Mouse (Mus musculus): ENCODE measurements at regions not wholly inside any gene's neighbourhood (a gene's known extent, or its start where the extent isn't known, plus 50 kb on each side); places are given as distances from the start of the nearest gene placed in this dataset.
"Not testable (repeated sequence)": the region's sequence is repeated elsewhere in the genome, so short reads cannot be mapped to it uniquely, and the experiment has no call there.

- no peak for DNase-seq (ENCODE audit: low read depth, low spot score)
These were observed 162.1 kb downstream of the Trib2 start for GRCm38 (mm10) chr12:15654585-15654984.

DNA sequence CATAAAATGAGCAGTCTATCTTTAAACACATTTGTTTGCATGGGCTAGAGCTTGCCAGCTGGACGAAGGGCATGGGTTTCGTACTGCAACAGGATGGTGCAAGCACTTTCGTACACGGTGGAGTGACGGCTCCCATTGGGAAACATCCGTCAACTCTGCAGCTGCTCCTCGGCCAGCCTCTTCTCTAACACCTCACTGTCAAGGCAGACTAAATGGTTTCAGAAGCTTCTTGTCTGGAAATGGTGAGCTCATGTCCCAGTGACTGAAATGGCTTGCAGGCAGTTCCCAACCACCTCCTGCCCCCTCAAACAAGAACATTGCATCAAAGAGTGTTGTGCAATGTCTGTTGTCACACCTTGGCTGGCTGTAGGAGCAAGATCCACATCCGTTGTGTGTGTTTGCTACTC lies 163.4 kb downstream of the Trib2 start:
- no peak for DNase-seq (ENCODE audit: low read depth, low spot score)

- DNase-seq (ENCODE audit: low read depth, low spot score): no peak
These were observed 165.4 kb downstream of the Trib2 start for GRCm38 (mm10) chr12:15651293-15651692.

GRCm38 (mm10) chr12:15649906-15650305 lies 166.8 kb downstream of the Trib2 start:
- DNase-seq (ENCODE audit: low read depth, low spot score): no peak

GRCm38 (mm10) chr12:15649226-15649625 lies 167.5 kb downstream of the Trib2 start:
- no peak for DNase-seq (ENCODE audit: low read depth, low spot score)

DNA sequence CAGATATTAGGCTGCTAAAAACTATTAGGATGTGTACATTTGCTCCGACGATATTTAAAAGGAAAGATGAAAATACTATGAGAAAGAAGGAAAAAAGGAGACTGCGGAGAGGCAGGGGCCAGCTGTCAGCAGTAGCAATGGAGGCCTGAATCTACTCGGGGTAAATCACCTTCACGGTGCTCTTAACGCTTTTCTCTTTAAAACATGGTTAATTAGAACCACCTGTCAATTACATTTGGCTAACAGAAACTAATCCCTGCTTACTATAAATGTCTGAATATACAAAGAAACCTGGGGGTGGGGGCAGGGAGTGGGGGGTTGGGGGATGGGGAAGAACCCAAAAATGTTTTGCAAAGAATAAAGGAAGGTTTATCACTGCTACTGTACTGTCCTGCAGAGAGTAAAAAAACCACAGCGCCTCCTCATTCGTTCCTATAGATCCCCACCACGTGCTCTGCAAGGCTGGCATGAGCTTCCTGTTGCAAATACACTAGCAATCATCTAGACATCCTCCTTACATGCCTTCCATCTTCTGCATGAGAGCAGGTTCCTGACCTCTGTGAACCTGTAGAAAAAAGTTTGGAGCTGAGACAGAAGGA lies 172.5 kb downstream of the Trib2 start:
- no peak for DNase-seq (ENCODE audit: low read depth, low spot score)

- DNase-seq (ENCODE audit: low read depth, low spot score): no peak
These were observed 173.1 kb downstream of the Trib2 start for GRCm38 (mm10) chr12:15643669-15644068.

GRCm38 (mm10) chr12:15640320-15640719 lies 176.4 kb downstream of the Trib2 start:
- no peak for DNase-seq (ENCODE audit: low read depth, low spot score)

DNA sequence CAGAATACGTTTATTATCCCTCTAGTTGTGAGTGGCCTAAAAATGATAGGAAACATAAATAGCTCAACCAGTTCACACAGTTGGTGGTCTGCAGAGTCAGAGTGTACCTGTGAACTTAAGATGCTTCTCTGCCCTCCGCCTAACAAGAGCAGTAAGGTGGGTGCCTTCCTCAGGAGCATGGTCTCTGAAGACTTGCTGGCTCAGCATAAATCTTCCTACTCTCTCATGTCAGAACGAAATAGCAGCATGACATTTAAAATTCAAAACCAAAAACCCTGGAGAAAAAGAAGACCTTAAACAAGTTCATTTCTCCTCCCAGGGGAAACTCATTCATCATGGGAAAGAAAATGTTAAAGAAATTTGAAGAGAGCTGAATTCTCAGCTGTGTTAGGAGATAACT lies 186.8 kb downstream of the Trib2 start:
- DNase-seq (ENCODE audit: low read depth, low spot score): no peak

GRCm38 (mm10) chr12:15619521-15619920 lies 197.2 kb downstream of the Trib2 start:
- no peak for DNase-seq (ENCODE audit: low read depth, low spot score)

GRCm38 (mm10) chr12:15617312-15617711 lies 199.4 kb downstream of the Trib2 start:
- no peak for DNase-seq (ENCODE audit: low read depth, low spot score)

- no peak for DNase-seq (ENCODE audit: low read depth, low spot score)
These were observed 204.7 kb downstream of the Trib2 start for GRCm38 (mm10) chr12:15611847-15612580.

- DNase-seq (ENCODE audit: low read depth, low spot score): no peak
These were observed 209.6 kb downstream of the Trib2 start for GRCm38 (mm10) chr12:15607091-15607490.

DNA sequence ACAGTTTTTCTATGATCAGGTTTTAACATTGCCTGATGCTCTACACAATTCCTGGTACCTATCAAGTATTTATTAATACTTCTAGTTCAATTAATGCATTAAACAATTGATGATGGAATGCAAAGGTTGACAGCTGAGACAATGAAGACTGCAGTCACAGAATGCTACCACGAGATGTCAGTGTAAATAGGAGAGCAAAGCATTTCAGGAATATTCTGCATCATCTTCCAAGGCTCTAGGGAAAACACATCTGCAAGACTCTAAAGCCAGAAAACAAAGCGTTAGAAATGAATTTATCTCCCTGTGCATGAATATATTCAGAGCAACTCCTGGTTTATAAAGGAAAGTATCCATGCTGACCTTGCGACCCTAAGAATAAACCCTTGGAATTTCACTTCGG lies 210.6 kb downstream of the Trib2 start:
- no peak for DNase-seq (ENCODE audit: low read depth, low spot score)

DNA sequence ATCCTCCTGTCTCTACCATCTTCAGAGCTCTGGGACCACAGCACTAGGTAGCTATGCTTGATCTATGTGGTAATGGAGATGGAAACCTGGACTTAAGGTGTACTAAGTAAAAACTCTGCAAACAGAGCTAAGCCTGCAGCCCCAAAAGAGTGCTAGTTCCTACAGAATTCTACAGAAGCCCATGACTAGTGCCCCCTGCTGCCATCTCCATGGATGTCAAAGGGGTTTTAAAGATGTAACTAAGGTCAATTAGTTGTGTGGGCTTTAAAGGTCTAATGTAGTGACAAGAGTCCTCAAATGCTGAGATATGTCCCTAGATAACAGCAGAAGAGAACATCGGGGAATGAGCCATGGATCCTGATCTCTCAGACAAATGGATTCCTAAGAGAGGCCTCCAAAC lies 212.1 kb downstream of the Trib2 start:
- DNase-seq (ENCODE audit: low read depth, low spot score): no peak

DNA sequence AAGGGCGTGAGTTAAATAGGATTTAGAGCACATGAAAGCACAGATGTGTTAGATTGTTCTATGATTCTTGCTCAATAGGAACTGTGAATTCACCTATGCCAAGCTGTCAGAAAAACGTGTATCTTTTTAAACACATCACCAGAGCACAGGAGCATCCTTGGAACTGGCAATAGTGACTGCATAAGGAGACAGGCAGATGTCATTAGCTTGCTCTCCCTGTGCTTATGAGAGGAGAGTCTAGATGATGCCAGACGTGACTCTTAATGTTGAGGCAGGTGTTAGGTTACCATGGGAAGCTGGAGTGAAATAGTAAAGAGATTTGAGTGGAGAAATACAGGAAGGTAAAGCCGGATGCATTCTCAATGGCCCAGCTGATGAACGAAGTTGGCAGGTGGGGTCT lies 212.8 kb downstream of the Trib2 start:
- no peak for DNase-seq (ENCODE audit: low read depth, low spot score)

GRCm38 (mm10) chr12:15603319-15603718 lies 213.4 kb downstream of the Trib2 start:
- peak; percentile 59 for DNase-seq (ENCODE audit: low read depth, low spot score)

- DNase-seq (ENCODE audit: low read depth, low spot score): no peak
These were observed 222.0 kb downstream of the Trib2 start for GRCm38 (mm10) chr12:15594704-15595103.

DNA sequence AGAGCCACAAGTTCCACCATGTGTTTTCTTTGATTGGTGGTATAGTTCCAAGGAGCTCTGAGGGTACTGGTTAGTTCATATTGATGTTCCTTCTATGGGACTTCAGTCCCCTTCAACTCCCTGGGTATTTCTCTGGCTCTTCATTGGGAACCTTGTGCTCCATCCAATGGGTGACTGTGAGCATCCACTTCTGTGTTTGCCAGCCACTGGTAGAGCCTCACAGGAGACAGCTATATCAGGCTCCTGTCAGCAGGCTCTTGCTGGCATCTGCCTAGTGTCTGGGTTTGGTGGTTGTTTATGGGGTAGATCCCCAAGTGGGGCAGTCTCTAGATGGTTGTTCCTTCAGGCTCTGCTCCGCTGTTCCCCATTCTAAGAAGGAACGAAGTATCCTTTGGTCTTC lies 228.9 kb downstream of the Trib2 start:
- DNase-seq (ENCODE audit: low read depth, low spot score): not testable (repeated sequence)

DNA sequence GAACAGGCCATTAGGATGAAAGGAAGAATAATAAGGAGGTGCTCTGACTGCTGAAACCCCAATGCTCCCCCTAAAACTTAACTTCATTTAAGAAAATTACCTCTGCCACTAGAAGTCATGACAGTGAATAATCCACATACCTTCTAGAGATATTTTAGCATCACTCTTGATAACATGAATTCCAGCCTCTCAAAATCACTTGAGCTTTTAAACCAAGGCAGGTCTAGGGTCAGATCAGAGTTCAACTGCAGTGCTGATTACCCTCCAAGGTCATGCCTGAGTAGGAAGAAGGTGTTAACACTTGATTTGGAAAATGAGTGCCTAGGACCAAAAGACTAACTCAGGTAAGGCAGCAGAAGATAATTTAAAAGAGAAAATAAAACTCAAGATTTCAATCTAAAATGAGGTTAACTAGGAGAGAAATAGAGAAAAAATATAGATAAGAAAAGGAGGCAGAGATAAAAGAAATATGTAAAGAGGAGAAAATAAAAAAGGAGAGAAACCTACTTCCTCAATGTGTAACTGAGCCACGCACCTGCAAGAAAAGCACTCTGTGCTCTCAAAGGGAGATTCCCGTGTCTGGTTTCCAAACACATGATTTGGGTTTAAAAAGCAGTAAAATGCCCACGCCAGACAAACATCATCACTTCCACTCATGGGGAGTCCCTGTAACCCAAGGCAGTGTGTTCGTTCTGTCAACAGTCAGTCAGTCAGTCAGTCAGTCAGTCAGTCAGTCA lies 229.8 kb downstream of the Trib2 start:
- DNase-seq (ENCODE audit: low read depth, low spot score): no peak

- no peak for DNase-seq (ENCODE audit: low read depth, low spot score)
These were observed 230.9 kb downstream of the Trib2 start for GRCm38 (mm10) chr12:15585845-15586244.

- no peak for DNase-seq (ENCODE audit: low read depth, low spot score)
These were observed 232.0 kb downstream of the Trib2 start for GRCm38 (mm10) chr12:15584721-15585120.

GRCm38 (mm10) chr12:15566785-15567109 lies 250.0 kb downstream of the Trib2 start:
- no peak for DNase-seq (ENCODE audit: low read depth, low spot score)

All from mesoderm, embryonic 11.5 days (tissue).